Mouse (Mus musculus) activated CD4-positive, CD25-positive, alpha-beta regulatory T cell, adult 4 months (primary cell): ENCODE measurements around the gene Rbm17. TPM values are rescaled to one million over a fixed set of nuclear protein-coding genes. Genes with fewer than 3 reads are reported as not detected.
"Not testable (repeated sequence)": the region's sequence is repeated elsewhere in the genome, so short reads cannot be mapped to it uniquely, and the experiment has no call there.

Source experiments
- ATAC-seq: one replicate; pipeline ENCODE4 v1.8.0; 2017
- polyA plus RNA-seq, 2 experiments: library from polyadenylated mRNA; unstranded; fragments of 100-300 nt; shearing (Covaris generic); gene quantifications; one replicate each; pipeline ENCODE4 v1.2.1; 2017

Rbm17 gene
- polyA plus RNA-seq, 2 experiments from 2014 or later, result 33.1 to 38.5 TPM

GRCm38 (mm10) chr2:11543158-11543557 is 60.8 kb downstream of the Rbm17 start:
- no peak for ATAC-seq

- ATAC-seq, result peak; percentile 54
These were observed 61.3 kb downstream of the Rbm17 start for GRCm38 (mm10) chr2:11542640-11543039.

- peak; percentile 81 for ATAC-seq
These were observed 61.8 kb downstream of the Rbm17 start for GRCm38 (mm10) chr2:11542121-11542520.

- not testable (repeated sequence) for ATAC-seq
These were observed 62.4 kb downstream of the Rbm17 start for GRCm38 (mm10) chr2:11541528-11541927.

- no peak for ATAC-seq
These were observed 68.0 kb downstream of the Rbm17 start for GRCm38 (mm10) chr2:11535966-11536365.

Other genes with a start within 250 kb of the Rbm17 start
- gene Pfkfb3, start 50.1 kb downstream of the Rbm17 start, polyA plus RNA-seq, result 10 to 100 TPM; 11.2 to 18.2 TPM
- not detected for gene Gm17490, start 22.1 kb upstream of the Rbm17 start, polyA plus RNA-seq
- gene Il2ra, start 38.7 kb upstream of the Rbm17 start, polyA plus RNA-seq, result 100 to 1,000 TPM; 305 to 312 TPM
- 10 to 100 TPM; 23.0 to 24.0 TPM for gene Il15ra, start 101.1 kb upstream of the Rbm17 start, polyA plus RNA-seq
- gene Fbh1, start 173.4 kb upstream of the Rbm17 start, polyA plus RNA-seq, result 10 to 100 TPM; 32.2 to 39.0 TPM
- 10 to 100 TPM; 29.5 to 36.1 TPM for gene Ankrd16, start 173.7 kb upstream of the Rbm17 start, polyA plus RNA-seq